Mouse (Mus musculus): Measurements from ENCODE around the gene Cited2. TPM values are rescaled to one million over a fixed set of nuclear protein-coding genes. Genes with fewer than 3 reads are reported as not detected.

Gene Cited2
- polyA plus RNA-seq, 2 experiments = 12.7 to 18.2 TPM

DNA sequence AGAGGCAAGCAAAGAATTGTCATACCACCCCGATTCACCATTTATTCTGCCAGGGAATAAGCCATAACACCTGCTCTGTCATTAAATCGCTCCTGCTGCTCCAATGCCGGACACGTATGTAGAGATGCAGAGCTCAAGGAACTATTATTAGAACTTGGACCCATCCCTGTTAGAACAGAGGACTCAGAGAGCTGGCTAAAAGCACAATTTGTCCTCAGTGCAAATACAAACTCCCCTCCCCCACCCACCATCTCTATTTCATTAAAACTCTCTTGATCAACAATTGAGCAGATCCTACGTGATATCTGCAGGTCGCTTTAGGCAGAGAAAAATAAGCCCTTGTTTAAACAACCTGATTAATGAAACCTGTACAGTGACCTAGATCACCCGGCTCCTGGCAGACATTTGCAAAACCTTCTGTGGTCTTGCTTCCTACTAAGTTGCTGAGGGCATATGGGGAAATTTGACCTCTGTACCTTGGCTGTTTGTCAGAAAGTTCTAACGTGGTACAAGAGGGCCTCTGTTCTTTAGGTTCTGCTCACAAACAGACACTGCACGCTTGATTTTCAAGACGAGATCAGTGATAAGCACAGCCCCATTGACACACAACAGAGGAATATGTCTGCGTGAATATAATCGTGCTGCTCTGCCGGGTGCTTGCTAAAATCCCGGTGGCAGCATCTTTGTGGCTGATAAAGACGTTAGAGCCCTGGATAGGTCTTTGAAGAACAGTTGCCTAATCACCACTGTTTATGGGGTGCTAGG is 4.3 kb downstream of the Cited2 start:
- Histone ChIP-seq H3K27ac (no peak overlapping the region), H3K4me1 (replicated peaks; ENCODE audit: control insufficient read depth in 2 of 2, insufficient read depth in 2 of 2, low read length in 1 of 2) (peaks cover 0 to 14% of the 10 kb centered on the region in 2 experiments; a peak in 3 of 4 replicates), H3K27me3 (ENCODE audit: control insufficient read depth, insufficient read depth, low read length) (no peaks in the 10 kb centered on the region), H3K36me3 (replicated peaks; ENCODE audit: control insufficient read depth, insufficient read depth, low read depth) (peaks cover 3% of the 10 kb centered on the region; the same call in 1 of the 2 replicates), H3K4me3 (ENCODE audit: insufficient read depth in 1 of 2, low read depth in 2 of 2, low read length in 2 of 2) (peak overlapping the region in 1 of 2 experiments; percentile 1; a peak in 1 of 4 replicates), H3K9me3 (ENCODE audit: control insufficient read depth, low read length) (no peaks in the 10 kb centered on the region), H3K9ac (replicated peaks) (no peak overlapping the region), H3K4me2 (ENCODE audit: low read depth) (peak overlapping the region; percentile 51)
- ATAC-seq (ENCODE audit: insufficient read depth) (no peak), DNase-seq (ENCODE audit: low read depth in 3 of 3, low spot score in 3 of 3) (peak in 1 of 3 experiments; percentile 18)
- TF ChIP-seq EP300 (IDR thresholded peaks at IDR 0.05; ENCODE audit: low read depth) (no peak), CTCF (IDR thresholded peaks at IDR 0.05; ENCODE audit: low read depth) (no peak)
- whole genome bisulfite sequencing (ENCODE audit: insufficient replicate concordance) = 20% methylated on average over 15 of the region's 15 CpGs

DNA sequence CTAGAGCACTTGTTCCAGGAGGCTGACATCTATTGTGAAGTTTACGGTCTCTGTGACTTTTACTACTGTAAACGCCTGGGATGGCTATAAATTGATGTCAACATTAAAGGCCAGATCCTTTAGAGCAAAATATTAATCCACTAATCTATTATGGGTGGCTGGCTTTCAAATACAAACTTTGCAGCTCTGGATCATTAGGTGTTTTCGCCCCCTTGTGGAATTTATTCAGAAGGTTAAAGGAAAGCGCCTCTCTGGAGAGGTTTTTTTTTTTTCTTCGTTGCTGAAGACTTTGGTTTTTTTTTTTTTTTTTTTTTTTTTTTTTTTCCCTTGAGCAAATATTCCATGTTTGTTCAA is 4.9 kb downstream of the Cited2 start:
- WGBS (ENCODE audit: insufficient replicate concordance) = 6% methylated on average over 5 of the region's 5 CpGs
- peaks cover 0 to 14% of the 10 kb centered on the region in 2 experiments; a peak in 3 of 4 replicates for H3K4me1 ChIP-seq (replicated peaks; ENCODE audit: control insufficient read depth in 2 of 2, insufficient read depth in 2 of 2, low read length in 1 of 2)
- TF ChIP-seq CTCF (IDR thresholded peaks at IDR 0.05; ENCODE audit: low read depth) (peak; percentile 42; the same call in 1 of the 2 replicates), EP300 (IDR thresholded peaks at IDR 0.05; ENCODE audit: low read depth) (no peak)
- no peak for ATAC-seq (ENCODE audit: insufficient read depth)
- H3K4me3 ChIP-seq (ENCODE audit: insufficient read depth in 1 of 2, low read depth in 2 of 2, low read length in 2 of 2) = no peak overlapping the region; a peak in 1 of 4 replicates
- no peaks in the 10 kb centered on the region for H3K27me3 ChIP-seq (ENCODE audit: control insufficient read depth, insufficient read depth, low read length)
- peak overlapping the region; percentile 51 for H3K4me2 ChIP-seq (ENCODE audit: low read depth)
- H3K36me3 ChIP-seq (replicated peaks; ENCODE audit: control insufficient read depth, insufficient read depth, low read depth) = peaks cover 3% of the 10 kb centered on the region; the same call in 1 of the 2 replicates
- H3K9me3 ChIP-seq (ENCODE audit: control insufficient read depth, low read length) = no peaks in the 10 kb centered on the region
- H3K9ac ChIP-seq (replicated peaks) = no peak overlapping the region
- DNase-seq (ENCODE audit: low read depth in 3 of 3, low spot score in 3 of 3) = peak in 1 of 3 experiments; percentile 28
- H3K27ac ChIP-seq = no peak overlapping the region

DNA sequence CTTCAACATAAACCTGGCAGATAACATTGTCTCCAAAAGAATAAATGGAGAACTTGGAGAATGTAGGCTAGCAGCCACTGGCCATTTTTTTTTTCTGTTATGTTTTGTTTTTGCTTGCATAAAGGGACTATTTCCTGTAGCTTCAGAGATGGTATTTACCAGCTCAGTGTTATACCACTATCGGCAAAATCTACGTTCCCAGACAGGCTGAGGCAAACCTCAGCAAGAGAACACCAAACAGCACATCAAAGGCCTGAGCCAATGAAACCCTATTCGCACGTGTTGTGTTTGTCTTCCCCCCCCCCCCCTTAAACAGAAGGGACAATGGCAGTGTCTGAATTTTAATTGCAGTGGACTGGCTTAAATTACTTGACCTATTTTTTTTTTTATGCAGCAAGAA is 5.7 kb downstream of the Cited2 start:
- Histone ChIP-seq H3K27ac (no peak overlapping the region), H3K4me1 (replicated peaks; ENCODE audit: control insufficient read depth in 2 of 2, insufficient read depth in 2 of 2, low read length in 1 of 2) (peaks cover 0 to 14% of the 10 kb centered on the region in 2 experiments; a peak in 3 of 4 replicates), H3K27me3 (ENCODE audit: control insufficient read depth, insufficient read depth, low read length) (no peaks in the 10 kb centered on the region), H3K4me2 (ENCODE audit: low read depth) (no peak overlapping the region), H3K36me3 (replicated peaks; ENCODE audit: control insufficient read depth, insufficient read depth, low read depth) (peaks cover 3% of the 10 kb centered on the region; the same call in 1 of the 2 replicates), H3K4me3 (ENCODE audit: insufficient read depth in 1 of 2, low read depth in 2 of 2, low read length in 2 of 2) (no peak overlapping the region), H3K9me3 (ENCODE audit: control insufficient read depth, low read length) (no peaks in the 10 kb centered on the region), H3K9ac (replicated peaks) (no peak overlapping the region)
- no peak for ATAC-seq (ENCODE audit: insufficient read depth)
- 23% methylated on average over 4 of the region's 4 CpGs for WGBS (ENCODE audit: insufficient replicate concordance)
- no peak for DNase-seq (ENCODE audit: low read depth in 3 of 3, low spot score in 3 of 3)
- no peak for TF ChIP-seq CTCF (IDR thresholded peaks at IDR 0.05; ENCODE audit: low read depth)
- no peak for TF ChIP-seq EP300 (IDR thresholded peaks at IDR 0.05; ENCODE audit: low read depth)

DNA sequence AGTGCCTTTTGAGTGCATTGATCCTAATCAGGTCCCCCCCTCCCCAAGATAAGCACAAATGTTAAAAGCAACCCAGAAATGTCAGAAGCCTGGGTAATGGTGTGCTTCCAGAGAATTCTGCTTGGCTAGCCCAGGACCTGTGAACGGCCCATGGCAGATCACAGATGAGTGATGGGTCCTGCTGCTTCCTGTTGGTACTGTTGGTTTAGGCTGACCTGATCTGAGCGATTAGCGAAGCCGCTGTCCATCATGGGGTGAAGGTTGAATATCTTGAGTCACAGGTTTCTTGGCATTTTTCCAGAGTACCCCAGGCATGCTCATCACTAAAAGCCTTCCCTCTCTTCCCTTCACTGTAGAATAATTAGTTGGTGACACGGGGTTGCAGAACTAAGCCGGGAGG is 6.5 kb downstream of the Cited2 start:
- TF ChIP-seq CTCF (IDR thresholded peaks at IDR 0.05; ENCODE audit: low read depth) (no peak), EP300 (IDR thresholded peaks at IDR 0.05; ENCODE audit: low read depth) (no peak)
- H3K36me3 ChIP-seq (replicated peaks; ENCODE audit: control insufficient read depth, insufficient read depth, low read depth) = peaks cover 3% of the 10 kb centered on the region; the same call in 1 of the 2 replicates
- DNase-seq (ENCODE audit: low read depth in 3 of 3, low spot score in 3 of 3) (no peak), ATAC-seq (ENCODE audit: insufficient read depth) (no peak)
- no peak overlapping the region for H3K27ac ChIP-seq
- H3K9ac ChIP-seq (replicated peaks) = no peak overlapping the region
- H3K4me2 ChIP-seq (ENCODE audit: low read depth) = no peak overlapping the region
- no peak overlapping the region for H3K4me3 ChIP-seq (ENCODE audit: insufficient read depth in 1 of 2, low read depth in 2 of 2, low read length in 2 of 2)
- 36% methylated on average over 6 of the region's 6 CpGs for WGBS (ENCODE audit: insufficient replicate concordance)
- peaks cover 0 to 14% of the 10 kb centered on the region in 2 experiments; a peak in 3 of 4 replicates for H3K4me1 ChIP-seq (replicated peaks; ENCODE audit: control insufficient read depth in 2 of 2, insufficient read depth in 2 of 2, low read length in 1 of 2)
- no peaks in the 10 kb centered on the region for H3K27me3 ChIP-seq (ENCODE audit: control insufficient read depth, insufficient read depth, low read length)
- H3K9me3 ChIP-seq (ENCODE audit: control insufficient read depth, low read length) = no peaks in the 10 kb centered on the region

DNA sequence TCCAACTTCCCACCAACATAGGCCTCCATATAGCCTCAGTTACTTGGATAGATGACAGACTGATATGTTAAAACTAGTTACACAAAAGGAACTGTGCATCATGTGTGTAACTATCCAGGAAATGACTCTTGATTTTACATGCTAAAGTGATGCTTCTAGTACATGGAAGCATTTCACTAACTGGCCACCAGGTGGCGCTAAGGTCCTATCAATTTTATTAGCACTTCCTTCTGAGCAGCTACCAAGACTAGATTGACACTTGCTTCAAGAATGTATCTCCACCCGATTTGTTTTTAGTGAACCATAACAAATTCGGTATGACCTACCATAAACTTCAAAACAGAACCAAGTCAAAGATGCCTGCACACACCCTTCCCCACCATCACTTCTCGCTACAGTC is 10.0 kb downstream of the Cited2 start:
- DNase-seq (ENCODE audit: low read depth in 3 of 3, low spot score in 3 of 3) (peak in 2 of 3 experiments; percentile 50 to 57), ATAC-seq (ENCODE audit: insufficient read depth) (no peak)
- Histone ChIP-seq H3K4me1 (replicated peaks; ENCODE audit: control insufficient read depth in 2 of 2, insufficient read depth in 2 of 2, low read length in 1 of 2) (0 out of 4 replicates have a peak, but pooled peaks cover 0 to 3% of the 10 kb centered on the region in 2 experiments), H3K27me3 (ENCODE audit: control insufficient read depth, insufficient read depth, low read length) (no peaks in the 10 kb centered on the region), H3K9ac (replicated peaks) (no peak overlapping the region), H3K36me3 (replicated peaks; ENCODE audit: control insufficient read depth, insufficient read depth, low read depth) (no peaks in the 10 kb centered on the region), H3K9me3 (ENCODE audit: control insufficient read depth, low read length) (no peaks in the 10 kb centered on the region), H3K4me3 (ENCODE audit: insufficient read depth in 1 of 2, low read depth in 2 of 2, low read length in 2 of 2) (no peak overlapping the region), H3K27ac (no peak overlapping the region), H3K4me2 (ENCODE audit: low read depth) (no peak overlapping the region)
- WGBS (ENCODE audit: insufficient replicate concordance) = 21% methylated on average over 4 of the region's 4 CpGs
- peak; percentile 83 for TF ChIP-seq CTCF (IDR thresholded peaks at IDR 0.05; ENCODE audit: low read depth)
- TF ChIP-seq EP300 (IDR thresholded peaks at IDR 0.05; ENCODE audit: low read depth) = no peak
